Mouse (Mus musculus) neural tube, embryonic 12.5 days (tissue): ENCODE data around the gene Apoa2. TPM values are rescaled to one million over a fixed set of nuclear protein-coding genes. Genes with fewer than 3 reads are reported as not detected.

Source experiments
- ATAC-seq: fragments of 200-750 bp; cut with Nextera tagmentation; 2 replicates; pipeline ENCODE4 v1.8.0; 2017; ENCODE audit warnings: low read depth, mild to moderate bottlenecking, moderate TSS enrichment, moderate library complexity; ENCODE audit not compliant: low FRiP score
- H3K27ac ChIP-seq: fragments of 300-500 bp; sonication (generic); 2 replicates; pipeline ENCODE4 v1.5.1; 2016
- H3K27me3 ChIP-seq: fragments of 300-500 bp; sonication (generic); replicated peaks from 2 replicates; pipeline ENCODE4 v1.6.1; 2016; ENCODE audit warnings: mild to moderate bottlenecking
- H3K36me3 ChIP-seq: fragments of 300-500 bp; sonication (generic); 2 replicates; pipeline ENCODE4 v1.6.1; 2016; ENCODE audit warnings: mild to moderate bottlenecking
- H3K4me1 ChIP-seq: fragments of 300-500 bp; sonication (generic); 2 replicates; pipeline ENCODE4 v1.6.1; 2016
- H3K4me2 ChIP-seq: fragments of 300-500 bp; sonication (generic); replicated peaks from 2 replicates; pipeline ENCODE4 v1.6.1; 2016; ENCODE audit warnings: mild to moderate bottlenecking
- H3K4me3 ChIP-seq: fragments of 300-500 bp; sonication (generic); 2 replicates; pipeline ENCODE4 v1.5.1; 2016
- H3K9ac ChIP-seq: fragments of 300-500 bp; sonication (generic); 2 replicates; pipeline ENCODE4 v1.6.1; 2016; ENCODE audit warnings: mild to moderate bottlenecking
- H3K9me3 ChIP-seq: fragments of 300-500 bp; sonication (generic); 2 replicates; pipeline ENCODE4 v1.6.1; 2016; ENCODE audit warnings: mild to moderate bottlenecking
- WGBS: fragments of 180-500 bp; shearing (Covaris S2); methylation state at CpG from one replicate; pipeline ENCODE4 v1.1.7; 2016; 5-methylcytosine and 5-hydroxymethylcytosine counted together
- polyA plus RNA-seq: library from polyadenylated mRNA; unstranded; fragments of >200 nt; fragmentation: Nextera tagmentation; extraction: Ambion mirVana; gene quantifications from 2 replicates; pipeline ENCODE4 v1.2.1, GENCODE M21; 2016

The Apoa2 gene
- polyA plus RNA-seq, 1 experiment from 2014 or later = 5.4 TPM

DNA sequence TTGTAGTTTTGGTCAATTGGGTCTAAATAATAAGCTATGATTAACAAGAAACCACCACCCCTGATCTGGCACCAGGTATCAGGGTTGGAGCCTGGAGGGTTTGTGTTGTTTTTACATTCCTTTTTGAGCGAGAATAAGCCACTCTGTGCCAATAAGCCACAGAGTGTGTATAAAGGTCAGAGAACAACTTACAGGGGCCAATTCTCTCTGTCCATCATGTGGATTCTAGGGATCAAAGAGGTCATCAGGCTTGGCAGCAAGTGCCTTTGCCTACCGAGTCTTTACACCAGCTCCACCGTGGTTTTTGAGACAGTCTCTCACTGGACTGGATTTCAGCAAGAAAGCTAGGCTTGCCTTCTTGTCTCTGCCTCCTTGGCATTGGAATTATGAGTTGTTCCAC is 12.0 kb upstream of the Apoa2 start:
- H3K9me3 ChIP-seq = no peaks in the 10 kb centered on the region
- H3K4me3 ChIP-seq = no peak overlapping the region
- no peaks in the 10 kb centered on the region for H3K36me3 ChIP-seq
- no peak overlapping the region for H3K4me2 ChIP-seq
- ATAC-seq = no peak
- no peaks in the 10 kb centered on the region for H3K27me3 ChIP-seq
- no peak overlapping the region for H3K9ac ChIP-seq
- 63% methylated on average over 3 of the region's 3 CpGs for WGBS
- no peaks in the 10 kb centered on the region for H3K4me1 ChIP-seq
- no peak overlapping the region for H3K27ac ChIP-seq

GRCm38 (mm10) chr1:171213801-171214496 is 10.9 kb upstream of the Apoa2 start, which contains the start of gene Nr1i3:
TSS of gene Nr1i3 (plus strand) at chr1:171213970.
- H3K27ac ChIP-seq = no peak within 1 kb of the TSS
- H3K9me3 ChIP-seq = no peaks in the 10 kb centered on the region
- no peak within 1 kb of the TSS for H3K4me2 ChIP-seq
- no peaks in the 10 kb centered on the region for H3K4me1 ChIP-seq
- no peak for ATAC-seq
- H3K27me3 ChIP-seq = no peaks in the 10 kb centered on the region
- H3K4me3 ChIP-seq = no peak within 1 kb of the TSS
- H3K36me3 ChIP-seq = peaks cover 3% of the 10 kb centered on the region; the same call in 1 of the 2 replicates
- no peak within 1 kb of the TSS for H3K9ac ChIP-seq
- WGBS = 79% methylated on average over 10 of the region's 10 CpGs

DNA sequence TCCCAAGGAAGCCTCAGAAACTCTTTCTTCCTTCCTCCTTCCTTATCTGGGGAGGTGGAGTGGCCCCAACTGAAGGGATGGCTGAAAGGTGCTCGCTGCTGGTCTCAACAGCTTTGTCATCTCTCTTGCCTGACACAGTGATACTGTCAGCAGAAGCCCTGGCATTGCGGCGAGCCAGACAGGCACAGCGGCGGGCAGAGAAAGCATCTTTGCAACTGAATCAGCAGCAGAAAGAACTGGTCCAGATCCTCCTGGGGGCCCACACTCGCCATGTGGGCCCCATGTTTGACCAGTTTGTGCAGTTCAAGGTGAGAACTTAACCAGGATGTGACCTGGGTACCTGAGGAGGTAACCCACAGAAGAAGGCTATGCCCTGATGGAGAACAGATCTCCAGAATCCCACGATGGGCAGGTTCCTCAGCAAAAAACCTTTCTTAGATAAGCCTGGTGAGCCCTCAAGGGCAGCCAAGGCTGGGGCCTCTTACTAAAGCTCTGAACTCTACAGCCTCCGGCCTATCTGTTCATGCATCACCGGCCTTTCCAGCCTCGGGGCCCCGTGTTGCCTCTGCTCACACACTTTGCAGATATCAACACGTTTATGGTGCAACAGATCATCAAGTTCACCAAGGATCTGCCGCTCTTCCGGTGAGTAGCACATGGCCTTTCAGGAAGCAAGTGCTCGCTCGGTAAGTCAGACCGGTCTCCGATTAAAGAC is 8.5 kb upstream of the Apoa2 start:
- Histone ChIP-seq H3K4me3 (no peak overlapping the region), H3K4me1 (peaks cover 5% of the 10 kb centered on the region), H3K36me3 (peaks cover 16% of the 10 kb centered on the region; the same call in 1 of the 2 replicates), H3K27me3 (no peaks in the 10 kb centered on the region), H3K4me2 (no peak overlapping the region), H3K27ac (no peak overlapping the region), H3K9me3 (no peaks in the 10 kb centered on the region), H3K9ac (no peak overlapping the region)
- WGBS = 88% methylated on average over 18 of the region's 18 CpGs
- ATAC-seq = no peak

DNA sequence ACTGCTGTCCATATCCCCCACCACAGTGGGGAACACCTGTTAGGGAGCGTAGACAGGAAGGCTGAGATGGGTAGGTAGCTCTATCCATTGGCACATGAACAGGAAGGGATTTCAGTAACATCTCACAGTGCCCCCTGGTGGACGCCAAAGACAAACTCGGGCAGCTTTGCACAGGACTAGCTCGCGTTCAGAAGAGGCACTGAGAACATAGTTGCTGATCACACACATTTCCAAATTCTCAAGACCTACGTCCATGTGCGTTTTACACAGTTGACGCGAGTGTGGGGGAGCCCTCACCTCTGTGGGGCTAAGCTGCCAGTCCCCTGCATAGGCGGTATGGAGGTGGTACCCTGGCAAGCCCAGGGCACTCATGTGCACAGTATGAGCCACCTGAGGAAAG is 4.0 kb upstream of the Apoa2 start:
- peak; percentile 46; the same call in 1 of the 2 replicates for ATAC-seq
- peaks cover 15% of the 10 kb centered on the region for H3K4me1 ChIP-seq
- H3K4me3 ChIP-seq = 0 out of 2 replicates have a peak overlapping the region, but pooled peaks have one; percentile 57
- peak overlapping the region; percentile 86 for H3K4me2 ChIP-seq
- peaks cover 16% of the 10 kb centered on the region; the same call in 1 of the 2 replicates for H3K36me3 ChIP-seq
- 9% methylated on average over 10 of the region's 10 CpGs for WGBS
- H3K27ac ChIP-seq = no peak overlapping the region
- no peaks in the 10 kb centered on the region for H3K9me3 ChIP-seq
- no peak overlapping the region for H3K9ac ChIP-seq
- no peaks in the 10 kb centered on the region for H3K27me3 ChIP-seq

GRCm38 (mm10) chr1:171221281-171222193 is 3.3 kb upstream of the Apoa2 start:
- Histone ChIP-seq H3K9ac (peak overlapping the region; percentile 57), H3K27me3 (no peaks in the 10 kb centered on the region), H3K4me1 (peaks cover 15% of the 10 kb centered on the region), H3K9me3 (no peaks in the 10 kb centered on the region), H3K27ac (no peak overlapping the region), H3K4me2 (peak overlapping the region; percentile 86), H3K4me3 (peak overlapping the region; percentile 57), H3K36me3 (peaks cover 16% of the 10 kb centered on the region; the same call in 1 of the 2 replicates)
- WGBS = 6% methylated on average over 22 of the region's 22 CpGs
- ATAC-seq = no peak; the same call in none of the 2 replicates

GRCm38 (mm10) chr1:171222238-171223155 is 2.4 kb upstream of the Apoa2 start, which contains the start of gene Tomm40l:
TSS of gene Tomm40l (minus strand) at chr1:171222514.
- Histone ChIP-seq H3K9ac (peak within 1 kb of the TSS; percentile 57), H3K4me2 (peak within 1 kb of the TSS; percentile 86), H3K9me3 (no peaks in the 10 kb centered on the region), H3K27ac (peak within 1 kb of the TSS; percentile 32; the same call in 1 of the 2 replicates), H3K4me1 (peaks cover 15% of the 10 kb centered on the region), H3K36me3 (peaks cover 16% of the 10 kb centered on the region; the same call in 1 of the 2 replicates), H3K27me3 (no peaks in the 10 kb centered on the region), H3K4me3 (peak within 1 kb of the TSS; percentile 57)
- 4% methylated on average over 28 of the region's 28 CpGs for WGBS
- peak; percentile 95 for ATAC-seq

DNA sequence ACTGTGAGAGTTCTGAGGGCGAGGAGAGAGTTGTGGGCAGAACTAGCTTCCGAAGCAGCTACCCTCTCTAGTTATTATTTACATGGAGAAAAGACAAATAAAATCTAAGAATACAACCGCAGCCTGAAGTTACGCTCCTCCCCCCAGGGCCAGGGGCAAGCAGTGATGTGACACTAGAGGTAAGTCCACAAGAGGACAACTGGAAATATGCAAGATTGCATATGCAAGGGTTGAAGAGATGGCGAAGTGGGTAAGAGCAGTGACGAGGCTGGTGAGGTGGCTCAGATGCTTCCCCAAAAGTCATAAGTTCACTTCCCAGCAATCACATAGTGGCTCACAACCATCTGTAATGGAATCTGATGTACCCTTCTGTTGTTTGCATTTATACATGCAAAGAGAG is 1.7 kb upstream of the Apoa2 start:
- H3K36me3 ChIP-seq = peaks cover 16% of the 10 kb centered on the region; the same call in 1 of the 2 replicates
- peaks cover 15% of the 10 kb centered on the region for H3K4me1 ChIP-seq
- no peaks in the 10 kb centered on the region for H3K27me3 ChIP-seq
- H3K4me2 ChIP-seq = peak overlapping the region; percentile 86
- no peak overlapping the region for H3K9ac ChIP-seq
- H3K4me3 ChIP-seq = 0 out of 2 replicates have a peak overlapping the region, but pooled peaks have one; percentile 57
- peak overlapping the region; percentile 32; the same call in 1 of the 2 replicates for H3K27ac ChIP-seq
- ATAC-seq = no peak
- H3K9me3 ChIP-seq = no peaks in the 10 kb centered on the region
- WGBS = 87% methylated on average over 6 of the region's 6 CpGs

GRCm38 (mm10) chr1:171223796-171224195 is 1.1 kb upstream of the Apoa2 start:
- no peak overlapping the region for H3K9ac ChIP-seq
- 90% methylated on average over 2 of the region's 2 CpGs for WGBS
- no peak overlapping the region for H3K27ac ChIP-seq
- H3K4me3 ChIP-seq = no peak overlapping the region
- H3K4me2 ChIP-seq = no peak overlapping the region
- H3K9me3 ChIP-seq = no peaks in the 10 kb centered on the region
- ATAC-seq = no peak
- peaks cover 15% of the 10 kb centered on the region for H3K4me1 ChIP-seq
- peaks cover 13% of the 10 kb centered on the region; the same call in 1 of the 2 replicates for H3K36me3 ChIP-seq
- H3K27me3 ChIP-seq = no peaks in the 10 kb centered on the region

GRCm38 (mm10) chr1:171226780-171227179 is 1.9 kb downstream of the Apoa2 start:
- no peaks in the 10 kb centered on the region for H3K9me3 ChIP-seq
- H3K27ac ChIP-seq = no peak overlapping the region
- H3K4me3 ChIP-seq = no peak overlapping the region
- H3K36me3 ChIP-seq = no peaks in the 10 kb centered on the region
- 47% methylated on average over 4 of the region's 4 CpGs for WGBS
- no peak overlapping the region for H3K9ac ChIP-seq
- peaks cover 6% of the 10 kb centered on the region for H3K4me1 ChIP-seq
- no peaks in the 10 kb centered on the region for H3K27me3 ChIP-seq
- no peak overlapping the region for H3K4me2 ChIP-seq
- ATAC-seq = no peak

DNA sequence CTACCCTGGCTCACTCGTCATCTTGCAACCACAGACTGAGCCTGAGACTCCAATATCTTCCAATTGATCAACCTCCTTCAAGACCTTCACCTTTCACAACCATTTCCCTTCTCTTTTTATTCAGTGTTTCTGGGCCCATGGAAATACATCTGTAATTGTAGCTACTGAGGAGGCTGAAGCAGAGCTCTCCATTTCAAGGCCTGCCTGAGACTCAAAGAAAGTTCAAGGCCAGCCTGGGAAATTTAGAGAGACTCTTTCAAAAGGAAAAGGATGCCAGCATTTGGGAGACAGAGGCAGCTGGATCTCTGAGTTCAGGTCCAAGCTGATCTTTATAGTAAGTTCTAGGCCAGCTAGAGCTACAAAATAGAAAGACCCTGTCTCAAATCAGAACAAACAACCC is 3.0 kb downstream of the Apoa2 start:
- H3K4me1 ChIP-seq = 0 out of 2 replicates have a peak, but pooled peaks cover 3% of the 10 kb centered on the region
- 82% methylated on average over 1 of the region's 1 CpGs for WGBS
- H3K27ac ChIP-seq = no peak overlapping the region
- no peak overlapping the region for H3K4me3 ChIP-seq
- H3K4me2 ChIP-seq = no peak overlapping the region
- no peaks in the 10 kb centered on the region for H3K27me3 ChIP-seq
- H3K9me3 ChIP-seq = no peaks in the 10 kb centered on the region
- no peak for ATAC-seq
- no peak overlapping the region for H3K9ac ChIP-seq
- no peaks in the 10 kb centered on the region for H3K36me3 ChIP-seq

DNA sequence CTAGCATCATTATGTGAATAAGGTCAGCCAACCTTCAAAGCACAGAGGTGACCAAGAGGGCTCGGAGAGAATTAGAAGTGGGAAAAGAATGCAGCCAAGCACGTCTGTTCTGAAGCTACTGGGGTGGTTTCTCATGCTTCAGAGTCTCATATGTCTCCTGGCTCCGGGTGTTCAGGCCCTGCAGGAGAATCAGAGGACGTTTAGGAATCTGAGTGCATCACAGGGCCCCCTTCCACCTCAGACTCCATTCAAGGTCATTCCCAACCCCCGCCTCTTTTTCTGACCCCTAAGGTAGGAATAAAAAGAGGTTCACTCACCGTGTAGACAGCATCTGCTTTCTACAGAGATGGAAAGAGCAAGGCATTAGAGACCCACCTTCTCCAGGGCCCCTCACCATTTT is 4.9 kb downstream of the Apoa2 start:
- Histone ChIP-seq H3K36me3 (peaks cover 17% of the 10 kb centered on the region), H3K4me2 (no peak overlapping the region), H3K4me1 (no peaks in the 10 kb centered on the region), H3K27ac (no peak overlapping the region), H3K9me3 (no peaks in the 10 kb centered on the region), H3K4me3 (no peak overlapping the region), H3K27me3 (no peaks in the 10 kb centered on the region), H3K9ac (no peak overlapping the region)
- no peak for ATAC-seq
- WGBS = 56% methylated on average over 6 of the region's 6 CpGs
